Mouse (Mus musculus) frontal cortex, adult 2 months (tissue): ENCODE data around the gene Tbx2. TPM values are rescaled to one million over a fixed set of nuclear protein-coding genes. Genes with fewer than 3 reads are reported as not detected.

Experiments used
- DNase-seq, 2 experiments: peaks; one replicate each; pipeline ENCODE4 v3.0.0; 2022; ENCODE audit warnings: low spot score in 1 of 2; ENCODE audit errors: extremely low spot score in 1 of 2
- polyA plus RNA-seq: library from polyadenylated mRNA; depleted of rRNA; stranded (reverse); fragments of >200 nt; gene quantifications from 2 replicates; pipeline ENCODE4 v1.2.3, GENCODE M21; 2012

Tbx2 gene
- polyA plus RNA-seq, 1 experiment, result 4.2 TPM

- DNase-seq, result no peak
Observed at GRCm38 (mm10) chr11:85839258-85840030, 7.1 kb downstream of the Tbx2 start.

GRCm38 (mm10) chr11:85840031-85840802 lies 7.9 kb downstream of the Tbx2 start:
- no peak for DNase-seq

- no peak for DNase-seq
Observed at GRCm38 (mm10) chr11:85840803-85841145, 8.4 kb downstream of the Tbx2 start.

GRCm38 (mm10) chr11:85841211-85841681 lies 8.9 kb downstream of the Tbx2 start:
- DNase-seq, result no peak

- peak in 1 of 2 experiments; percentile 45 for DNase-seq
Observed at GRCm38 (mm10) chr11:85841980-85842379, 9.6 kb downstream of the Tbx2 start.

GRCm38 (mm10) chr11:85842596-85843346 lies 10.4 kb downstream of the Tbx2 start:
- DNase-seq, result no peak

- no peak for DNase-seq
Observed at GRCm38 (mm10) chr11:85843347-85843692, 11.0 kb downstream of the Tbx2 start.

GRCm38 (mm10) chr11:85844144-85844965 lies 12.0 kb downstream of the Tbx2 start:
- DNase-seq, result peak in 1 of 2 experiments; percentile 80

GRCm38 (mm10) chr11:85844971-85845370 lies 12.6 kb downstream of the Tbx2 start:
- no peak for DNase-seq

- DNase-seq, result no peak
Observed at GRCm38 (mm10) chr11:85845921-85846320, 13.6 kb downstream of the Tbx2 start.

- DNase-seq, result no peak
Observed at GRCm38 (mm10) chr11:85846509-85846908, 14.2 kb downstream of the Tbx2 start.

GRCm38 (mm10) chr11:85849037-85849436 lies 16.7 kb downstream of the Tbx2 start:
- DNase-seq, result peak; percentile 36 to 77

GRCm38 (mm10) chr11:85850233-85850632 lies 17.9 kb downstream of the Tbx2 start, which contains the start of gene Gm11444:
Gene Gm11444 (minus strand): TSS chr11:85850333.
- no peak for DNase-seq

GRCm38 (mm10) chr11:85850758-85851157 lies 18.4 kb downstream of the Tbx2 start:
- no peak for DNase-seq

GRCm38 (mm10) chr11:85857997-85858698 lies 25.8 kb downstream of the Tbx2 start:
- DNase-seq, result no peak

- DNase-seq, result no peak
Observed at GRCm38 (mm10) chr11:85864363-85864762, 32.0 kb downstream of the Tbx2 start.

- no peak for DNase-seq
Observed at GRCm38 (mm10) chr11:85876059-85876788, 43.9 kb downstream of the Tbx2 start.

GRCm38 (mm10) chr11:85884498-85884897 lies 52.1 kb downstream of the Tbx2 start:
- DNase-seq, result no peak
